Mouse (Mus musculus): ENCODE results near the gene Pms2. TPM values are rescaled to one million over a fixed set of nuclear protein-coding genes. Genes with fewer than 3 reads are reported as not detected.

Pms2 gene
- polyA plus RNA-seq, 1 experiment from 2014 or later = 26.8 TPM

DNA sequence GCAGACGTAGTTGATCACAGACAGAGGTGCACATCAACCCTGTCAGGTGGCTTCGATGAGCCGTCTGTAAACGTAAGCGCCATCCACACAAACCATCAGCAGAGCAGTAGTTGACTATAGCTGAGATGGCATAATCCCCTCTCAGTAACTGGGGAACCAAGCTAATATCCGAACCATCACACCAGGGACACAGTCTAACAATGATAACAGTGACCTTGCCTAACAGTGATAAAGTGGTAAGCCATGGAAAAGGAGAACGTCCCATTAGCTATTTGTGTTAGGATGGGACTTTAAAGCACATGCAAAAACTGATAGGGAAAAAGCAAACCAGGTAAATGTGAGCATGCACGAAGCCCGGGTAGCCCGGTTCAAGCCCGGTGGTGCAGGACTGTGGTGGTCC, 66.5 kb downstream of the Pms2 start:
- Histone ChIP-seq H3K36me3 (no peaks in the 10 kb centered on the region), H3K9ac (no peak overlapping the region)
- 92% methylated on average over 11 of the region's 11 CpGs for WGBS

DNA sequence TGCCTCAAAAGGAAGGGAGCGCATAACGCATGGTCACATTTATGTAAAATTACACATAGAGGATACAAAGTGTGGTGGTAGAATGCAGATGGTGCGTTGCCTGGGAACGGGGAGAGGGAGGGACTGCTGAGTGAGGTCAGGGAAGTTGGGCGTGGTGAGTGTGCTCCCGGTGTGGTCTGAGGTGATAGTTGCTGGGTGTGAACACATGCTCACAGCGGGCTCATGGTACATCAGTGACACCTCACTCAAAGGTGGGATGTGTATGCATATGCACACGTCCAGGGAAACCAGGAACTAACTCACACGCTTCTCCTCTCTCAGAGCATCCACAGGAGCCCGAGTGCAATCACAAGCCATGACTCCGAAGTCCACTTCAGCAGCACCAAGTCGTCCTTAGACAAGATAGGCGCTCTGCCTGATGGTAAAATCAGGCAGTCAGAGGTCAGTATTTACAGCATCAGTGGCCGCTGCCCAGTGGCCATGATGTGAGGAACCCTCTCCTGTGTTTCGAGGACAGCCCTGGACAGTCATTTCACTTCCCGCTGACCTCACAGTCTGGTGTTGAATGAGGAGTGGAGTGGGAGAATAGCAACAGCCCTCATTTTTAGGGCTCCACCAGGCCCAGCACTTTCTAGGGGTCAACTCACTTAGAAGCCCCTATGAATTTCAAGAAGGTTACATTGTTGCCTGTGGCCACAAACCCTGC, 67.1 kb downstream of the Pms2 start:
- 87% methylated on average over 16 of the region's 16 CpGs for WGBS
- no peaks in the 10 kb centered on the region for H3K27me3 ChIP-seq
- H3K9ac ChIP-seq = 0 out of 2 replicates have a peak overlapping the region, but pooled peaks have one; percentile 5
- peaks cover 4% of the 10 kb centered on the region; the same call in 1 of the 2 replicates for H3K4me1 ChIP-seq (replicated peaks)
- no peaks in the 10 kb centered on the region for H3K36me3 ChIP-seq
- H3K4me2 ChIP-seq = no peak overlapping the region
- H3K27ac ChIP-seq = no peak overlapping the region
- H3K4me3 ChIP-seq = no peak overlapping the region
- no peak for ATAC-seq (ENCODE audit: low FRiP score)
- H3K9me3 ChIP-seq = no peaks in the 10 kb centered on the region

More for the DNA sequence above, 66.5 kb downstream of the Pms2 start:
- peaks cover 4% of the 10 kb centered on the region; the same call in 1 of the 2 replicates for H3K4me1 ChIP-seq (replicated peaks)
- no peak overlapping the region for H3K4me2 ChIP-seq
- H3K4me3 ChIP-seq = no peak overlapping the region
- H3K27me3 ChIP-seq = no peaks in the 10 kb centered on the region
- H3K27ac ChIP-seq = no peak overlapping the region
- ATAC-seq (ENCODE audit: low FRiP score) = no peak
- no peaks in the 10 kb centered on the region for H3K9me3 ChIP-seq

DNA sequence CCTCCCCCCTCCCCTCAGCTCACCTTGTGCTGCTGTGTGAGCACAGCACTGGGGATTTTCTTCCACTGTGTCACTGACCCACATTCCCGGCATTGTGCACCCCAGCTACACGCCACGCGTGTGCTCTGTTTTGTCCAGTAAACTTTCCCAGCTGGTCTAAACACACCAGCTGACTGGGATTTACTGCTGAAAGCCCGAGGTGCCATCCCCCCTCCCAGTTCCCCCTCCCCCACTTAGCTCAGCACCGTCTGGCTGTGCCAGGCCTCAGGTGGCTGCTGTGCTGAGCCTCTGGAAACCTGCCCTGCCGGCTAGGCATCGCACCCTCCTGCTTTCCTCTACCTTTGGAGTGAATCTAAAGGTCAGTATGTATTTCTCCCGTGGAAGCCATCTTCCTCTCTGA, 71.1 kb downstream of the Pms2 start:
- H3K9me3 ChIP-seq = no peaks in the 10 kb centered on the region
- peaks cover 4% of the 10 kb centered on the region; the same call in 1 of the 2 replicates for H3K4me1 ChIP-seq (replicated peaks)
- no peak overlapping the region for H3K4me2 ChIP-seq
- H3K27me3 ChIP-seq = no peaks in the 10 kb centered on the region
- no peak overlapping the region for H3K4me3 ChIP-seq
- H3K9ac ChIP-seq = no peak overlapping the region
- H3K27ac ChIP-seq = no peak overlapping the region
- 35% methylated on average over 9 of the region's 9 CpGs for whole genome bisulfite sequencing
- ATAC-seq (ENCODE audit: low FRiP score) = no peak
- peaks cover 30% of the 10 kb centered on the region for H3K36me3 ChIP-seq

DNA sequence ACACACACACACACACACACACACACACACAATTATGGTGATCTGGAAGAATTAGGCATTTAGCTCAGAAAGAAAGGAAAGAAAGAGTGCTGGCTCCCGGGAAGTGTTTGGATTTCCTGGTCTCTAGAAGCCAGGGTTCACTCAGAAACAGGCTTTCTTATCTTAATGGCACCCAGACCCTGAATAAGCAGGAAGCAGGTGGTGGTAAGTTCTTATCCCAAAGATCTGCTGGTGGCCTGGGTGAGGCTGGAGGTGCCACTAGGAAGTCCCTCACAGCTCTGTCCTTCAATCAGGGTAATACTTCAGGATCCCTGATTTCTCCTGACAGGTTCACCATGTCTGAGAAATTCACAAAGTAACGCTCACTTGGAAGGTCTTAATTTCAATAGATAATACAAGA, 72.6 kb downstream of the Pms2 start:
- Histone ChIP-seq H3K9ac (no peak overlapping the region), H3K36me3 (peaks cover 43% of the 10 kb centered on the region)
- 89% methylated on average over 2 of the region's 2 CpGs for WGBS

More for the DNA sequence above, 72.6 kb downstream of the Pms2 start:
- ATAC-seq (ENCODE audit: low FRiP score) = no peak
- no peak overlapping the region for H3K4me3 ChIP-seq
- no peaks in the 10 kb centered on the region for H3K27me3 ChIP-seq
- no peak overlapping the region for H3K4me2 ChIP-seq
- H3K4me1 ChIP-seq (replicated peaks) = peaks cover 4% of the 10 kb centered on the region; the same call in 1 of the 2 replicates
- no peaks in the 10 kb centered on the region for H3K9me3 ChIP-seq
- no peak overlapping the region for H3K27ac ChIP-seq

Other genes with a start within 250 kb of the Pms2 start
- gene Usp42, start 177.7 kb upstream of the Pms2 start, polyA plus RNA-seq (2015; fragmentation: Nextera tagmentation; extraction: Ambion mirVana) = 28.6 and 29.3 TPM in 2 replicates
- gene Eif2ak1, start 92.2 kb upstream of the Pms2 start, polyA plus RNA-seq (2015; fragmentation: Nextera tagmentation; extraction: Ambion mirVana) = 45.5 and 50.3 TPM in 2 replicates
- gene Ankrd61, start 12.3 kb upstream of the Pms2 start, polyA plus RNA-seq (2015; fragmentation: Nextera tagmentation; extraction: Ambion mirVana) = 0.43 and 0.66 TPM in 2 replicates
- 82.8 and 83.2 TPM in 2 replicates for gene Aimp2, start 117 bp upstream of the Pms2 start, polyA plus RNA-seq (2015; fragmentation: Nextera tagmentation; extraction: Ambion mirVana)
- gene Gm42421, start 18.2 kb downstream of the Pms2 start, polyA plus RNA-seq (2015; fragmentation: Nextera tagmentation; extraction: Ambion mirVana) = 1.9 and 2.4 TPM in 2 replicates
- 3.1 and 3.2 TPM in 2 replicates for gene Rsph10b, start 23.1 kb downstream of the Pms2 start, polyA plus RNA-seq (2015; fragmentation: Nextera tagmentation; extraction: Ambion mirVana)
- 80.9 and 88.5 TPM in 2 replicates for gene Ccz1, start 104.9 kb downstream of the Pms2 start, polyA plus RNA-seq (2015; fragmentation: Nextera tagmentation; extraction: Ambion mirVana)
- 0.70 TPM in 1 of 2 replicates, not detected in the other for gene Ocm, start 116.7 kb downstream of the Pms2 start, polyA plus RNA-seq (2015; fragmentation: Nextera tagmentation; extraction: Ambion mirVana)
- gene Lmtk2, start 190.5 kb downstream of the Pms2 start, polyA plus RNA-seq (2015; fragmentation: Nextera tagmentation; extraction: Ambion mirVana) = 7.2 and 7.5 TPM in 2 replicates